In genomic region chr7:88941246-88941910, GRCm38 (mm10) we compare ENCODE assay signal across 25 mouse cellular contexts.
A peak's percentile ranks its signal among the peaks of the same experiment; 100 is the strongest.
DNase-seq lines count a peak whose midpoint lies in the region; ATAC-seq and TF ChIP-seq lines count a peak whose summit lies in the region.
"Had no signal": no experiment of that assay in that cellular context is flagged by ENCODE, and none has a peak within 500 bp of the region (broad histone marks: within the 10 kb centered on the region; RNA-seq: fewer than 3 reads in every experiment).

No protein-coding gene starts in this region.

- no peaks in the 10 kb centered on the region for H3K36me3 ChIP-seq in hindbrain, embryonic 11.5 days (ENCODE audit: control insufficient read depth, insufficient read depth, low read length)
- H3K36me3 ChIP-seq in hindbrain, embryonic 14.5 days (replicated peaks; ENCODE audit: control insufficient read depth, insufficient read depth), result no peaks in the 10 kb centered on the region
- no peaks in the 10 kb centered on the region for H3K36me3 ChIP-seq in limb, embryonic 14.5 days (ENCODE audit: control insufficient read depth, insufficient read depth, low read length)
- H3K36me3 ChIP-seq in limb, embryonic 10.5 days, result no peaks in the 10 kb centered on the region
- H3K36me3 ChIP-seq: forebrain, embryonic 12.5 days; forebrain, embryonic 15.5 days; heart, embryonic 12.5 days; heart, embryonic 15.5 days; hindbrain, embryonic 12.5 days; intestine, embryonic 15.5 days had no signal

- no peak overlapping the region for H3K27ac ChIP-seq in hindbrain, embryonic 11.5 days (ENCODE audit: low read depth, low read length)
- no peak overlapping the region for H3K27ac ChIP-seq in hindbrain, embryonic 14.5 days
- H3K27ac ChIP-seq in limb, embryonic 14.5 days (replicated peaks; ENCODE audit: low read depth, low read length), result no peak overlapping the region
- H3K27ac ChIP-seq in limb, embryonic 10.5 days, result no peak overlapping the region
- H3K27ac ChIP-seq: forebrain, embryonic 12.5 days; heart, embryonic 15.5 days; hindbrain, embryonic 12.5 days; intestine, embryonic 15.5 days had no signal

- H3K27me3 ChIP-seq in hindbrain, embryonic 11.5 days (ENCODE audit: control insufficient read depth, insufficient read depth, low read length), result no peaks in the 10 kb centered on the region
- H3K27me3 ChIP-seq in hindbrain, embryonic 14.5 days (ENCODE audit: control insufficient read depth, insufficient read depth, low read length), result no peaks in the 10 kb centered on the region
- no peaks in the 10 kb centered on the region for H3K27me3 ChIP-seq in limb, embryonic 14.5 days (ENCODE audit: control insufficient read depth, insufficient read depth, low read length)
- no peaks in the 10 kb centered on the region for H3K27me3 ChIP-seq in limb, embryonic 10.5 days (ENCODE audit: low read depth, poor library complexity, severe bottlenecking)
- H3K27me3 ChIP-seq: forebrain, embryonic 12.5 days; forebrain, embryonic 15.5 days; heart, embryonic 12.5 days; heart, embryonic 15.5 days; hindbrain, embryonic 12.5 days; intestine, embryonic 15.5 days had no signal

- no peak for DNase-seq in hindbrain, embryonic 11.5 days (ENCODE audit: low spot score)
- no peak for DNase-seq in hindbrain, embryonic 14.5 days (ENCODE audit: low spot score)
- peak; percentile 35 for DNase-seq in limb, embryonic 14.5 days (ENCODE audit: low spot score)
- no peak for DNase-seq in limb, embryonic 10.5 days (ENCODE audit: low spot score)
- DNase-seq in brain, embryonic 14.5 days (ENCODE audit: low read depth), result peak; percentile 35
- DNase-seq in mesoderm, embryonic 11.5 days (ENCODE audit: low read depth, low spot score), result peak; percentile 23
- DNase-seq in embryo, embryonic 11 days, result no peak
- DNase-seq: adrenal gland, adult 2 months; adrenal gland, postnatal 14 days; cerebellum, adult 11-12 months; cerebellum, adult 8-10 months; cerebellum, postnatal 10 days; cerebellum, postnatal 36 days; gastrocnemius, postnatal 25 days; heart, adult 18-20 months; heart, postnatal 10 days; heart, postnatal 36 days; kidney, adult 11 months had no signal

- WGBS in hindbrain, embryonic 11.5 days, result 74% methylated on average over 9 of the region's 9 CpGs
- 63% methylated on average over 9 of the region's 9 CpGs for WGBS in hindbrain, embryonic 14.5 days
- 76% methylated on average over 9 of the region's 9 CpGs for WGBS in limb, embryonic 14.5 days
- WGBS in limb, embryonic 10.5 days, result 81% methylated on average over 9 of the region's 9 CpGs

- H3K4me2 ChIP-seq in hindbrain, embryonic 11.5 days (replicated peaks; ENCODE audit: low read depth, low read length), result no peak overlapping the region
- no peak overlapping the region for H3K4me2 ChIP-seq in hindbrain, embryonic 14.5 days (replicated peaks)
- no peak overlapping the region for H3K4me2 ChIP-seq in limb, embryonic 14.5 days (replicated peaks; ENCODE audit: low read depth, low read length, severe bottlenecking)
- H3K4me2 ChIP-seq: forebrain, embryonic 12.5 days; forebrain, embryonic 15.5 days; heart, embryonic 12.5 days; heart, embryonic 15.5 days; hindbrain, embryonic 12.5 days; intestine, embryonic 15.5 days had no signal

- TF ChIP-seq POLR2A in limb, embryonic 14.5 days (IDR thresholded peaks at IDR 0.05; ENCODE audit: borderline replicate concordance, extremely low read depth, insufficient read depth, insufficient read length), result no peak
- no peak for TF ChIP-seq POLR2A in brain, embryonic 14.5 days (IDR thresholded peaks at IDR 0.05; ENCODE audit: borderline replicate concordance, extremely low read depth, insufficient read depth, insufficient read length, poor library complexity, severe bottlenecking)

- H3K4me1 ChIP-seq in hindbrain, embryonic 11.5 days (replicated peaks; ENCODE audit: control insufficient read depth, insufficient read depth, low read length), result no peaks in the 10 kb centered on the region
- no peaks in the 10 kb centered on the region for H3K4me1 ChIP-seq in hindbrain, embryonic 14.5 days (replicated peaks; ENCODE audit: control insufficient read depth, insufficient read depth, low read length)
- no peaks in the 10 kb centered on the region for H3K4me1 ChIP-seq in limb, embryonic 14.5 days (ENCODE audit: control insufficient read depth, insufficient read depth, low read length)
- no peaks in the 10 kb centered on the region for H3K4me1 ChIP-seq in limb, embryonic 10.5 days
- H3K4me1 ChIP-seq: forebrain, embryonic 12.5 days; forebrain, embryonic 15.5 days; heart, embryonic 12.5 days; heart, embryonic 15.5 days; hindbrain, embryonic 12.5 days; intestine, embryonic 15.5 days had no signal

- 0 out of 2 replicates have a peak, but pooled peaks have one; percentile 51 for ATAC-seq in hindbrain, embryonic 11.5 days (ENCODE audit: low FRiP score)
- ATAC-seq in hindbrain, embryonic 14.5 days (ENCODE audit: low FRiP score), result no peak
- ATAC-seq in limb, embryonic 14.5 days (ENCODE audit: low FRiP score, low read depth), result no peak
- ATAC-seq: CD4-positive, CD25-positive, alpha-beta regulatory T cell, adult 4 months; forebrain, embryonic 15.5 days; intestine, embryonic 15.5 days had no signal

- H3K9me3 ChIP-seq in hindbrain, embryonic 11.5 days (ENCODE audit: control insufficient read depth, low read length), result no peaks in the 10 kb centered on the region
- H3K9me3 ChIP-seq in hindbrain, embryonic 14.5 days (ENCODE audit: control insufficient read depth, low read length), result no peaks in the 10 kb centered on the region
- no peaks in the 10 kb centered on the region for H3K9me3 ChIP-seq in limb, embryonic 14.5 days (ENCODE audit: control insufficient read depth, low read length)
- no peaks in the 10 kb centered on the region for H3K9me3 ChIP-seq in limb, embryonic 10.5 days (replicated peaks)
- H3K9me3 ChIP-seq: forebrain, embryonic 12.5 days; forebrain, embryonic 15.5 days; heart, embryonic 12.5 days; heart, embryonic 15.5 days; hindbrain, embryonic 12.5 days; intestine, embryonic 15.5 days had no signal

- TF ChIP-seq CTCF in brain, embryonic 14.5 days (IDR thresholded peaks at IDR 0.05; ENCODE audit: borderline replicate concordance, extremely low read depth, insufficient read depth, insufficient read length), result no peak

- H3K9ac ChIP-seq in hindbrain, embryonic 11.5 days (ENCODE audit: low read depth, low read length), result no peak overlapping the region
- H3K9ac ChIP-seq in hindbrain, embryonic 14.5 days, result no peak overlapping the region
- H3K9ac ChIP-seq in limb, embryonic 14.5 days (ENCODE audit: low read depth, low read length, severe bottlenecking), result no peak overlapping the region
- H3K9ac ChIP-seq: forebrain, embryonic 12.5 days; forebrain, embryonic 15.5 days; heart, embryonic 12.5 days; heart, embryonic 15.5 days; hindbrain, embryonic 12.5 days; intestine, embryonic 15.5 days had no signal

- no peak overlapping the region for H3K4me3 ChIP-seq in hindbrain, embryonic 11.5 days (ENCODE audit: low read depth, low read length)
- H3K4me3 ChIP-seq in hindbrain, embryonic 14.5 days (replicated peaks; ENCODE audit: low read length), result no peak overlapping the region
- no peak overlapping the region for H3K4me3 ChIP-seq in limb, embryonic 14.5 days (replicated peaks; ENCODE audit: low read length)
- no peak overlapping the region for H3K4me3 ChIP-seq in limb, embryonic 10.5 days
- H3K4me3 ChIP-seq: forebrain, embryonic 12.5 days; forebrain, embryonic 15.5 days; heart, embryonic 12.5 days; heart, embryonic 15.5 days; hindbrain, embryonic 12.5 days; intestine, embryonic 15.5 days had no signal

Comparison
In these comparisons a context has a peak if more than half of its experiments do, and no peak if none do; other contexts are left out.
1. DNase-seq: peak in limb, embryonic 14.5 days (single experiment), brain, embryonic 14.5 days (single experiment) and mesoderm, embryonic 11.5 days (single experiment); none in hindbrain, embryonic 11.5 days (single experiment), hindbrain, embryonic 14.5 days (single experiment), limb, embryonic 10.5 days (single experiment) and embryo, embryonic 11 days (single experiment).